Mouse (Mus musculus): ENCODE data around the gene Tex44. TPM values are rescaled to one million over a fixed set of nuclear protein-coding genes. Genes with fewer than 3 reads are reported as not detected.

Tex44 gene
- polyA plus RNA-seq, 1 experiment = 0.11 TPM

DNA sequence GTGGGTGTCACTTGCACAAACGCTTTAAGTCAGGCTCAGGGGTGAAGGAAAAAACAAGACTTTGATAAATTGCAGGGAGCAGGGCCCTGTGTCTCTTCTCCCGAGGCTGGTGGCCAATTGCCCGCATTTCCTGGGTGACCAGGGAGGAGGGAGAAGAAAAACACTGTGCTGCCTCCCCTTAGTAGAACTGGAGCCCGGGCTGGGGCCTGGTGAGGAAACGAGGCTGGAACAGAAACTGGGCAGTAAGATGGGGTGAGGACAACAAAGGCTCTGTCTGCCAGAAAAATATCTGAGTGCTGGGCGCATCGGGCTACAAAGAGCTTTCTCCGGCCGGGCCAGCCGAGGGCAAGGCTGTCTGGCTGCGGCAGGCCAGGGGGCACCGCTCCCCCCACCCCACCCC is 7.9 kb downstream of the Tex44 start:
- 2% methylated on average over 11 of the region's 12 CpGs for WGBS
- DNase-seq = no peak
- peak overlapping the region; percentile 65 for H3K4me3 ChIP-seq (replicated peaks; ENCODE audit: extremely low read depth, low read depth, low read length)
- H3K4me1 ChIP-seq (ENCODE audit: control insufficient read depth, insufficient read depth, low read length) = peaks cover 14% of the 10 kb centered on the region
- TF ChIP-seq CTCF (IDR thresholded peaks at IDR 0.05; ENCODE audit: insufficient read depth, low read length) (no peak), POLR2A (IDR thresholded peaks at IDR 0.05; ENCODE audit: borderline replicate concordance, extremely low read depth, low read depth, low read length) (0 out of 2 replicates have a peak, but pooled peaks have one; percentile 15)

GRCm38 (mm10) chr1:86434439-86435201 is 8.5 kb downstream of the Tex44 start:
- Histone ChIP-seq H3K4me3 (replicated peaks; ENCODE audit: extremely low read depth, low read depth, low read length) (peak overlapping the region; percentile 55), H3K4me1 (ENCODE audit: control insufficient read depth, insufficient read depth, low read length) (peaks cover 14% of the 10 kb centered on the region)
- peak; percentile 99 for DNase-seq
- 3% methylated on average over 46 of the region's 46 CpGs for WGBS
- TF ChIP-seq POLR2A (IDR thresholded peaks at IDR 0.05; ENCODE audit: borderline replicate concordance, extremely low read depth, low read depth, low read length) = peak; percentile 94
- no peak for TF ChIP-seq CTCF (IDR thresholded peaks at IDR 0.05; ENCODE audit: insufficient read depth, low read length)

GRCm38 (mm10) chr1:86435302-86435821 is 9.2 kb downstream of the Tex44 start:
- Histone ChIP-seq H3K4me3 (replicated peaks; ENCODE audit: extremely low read depth, low read depth, low read length) (no peak overlapping the region), H3K4me1 (ENCODE audit: control insufficient read depth, insufficient read depth, low read length) (peaks cover 16% of the 10 kb centered on the region)
- DNase-seq = peak; percentile 58
- TF ChIP-seq POLR2A (IDR thresholded peaks at IDR 0.05; ENCODE audit: borderline replicate concordance, extremely low read depth, low read depth, low read length) (peak; percentile 43; the same call in 1 of the 2 replicates), CTCF (IDR thresholded peaks at IDR 0.05; ENCODE audit: insufficient read depth, low read length) (no peak)
- 18% methylated on average over 13 of the region's 13 CpGs for WGBS

DNA sequence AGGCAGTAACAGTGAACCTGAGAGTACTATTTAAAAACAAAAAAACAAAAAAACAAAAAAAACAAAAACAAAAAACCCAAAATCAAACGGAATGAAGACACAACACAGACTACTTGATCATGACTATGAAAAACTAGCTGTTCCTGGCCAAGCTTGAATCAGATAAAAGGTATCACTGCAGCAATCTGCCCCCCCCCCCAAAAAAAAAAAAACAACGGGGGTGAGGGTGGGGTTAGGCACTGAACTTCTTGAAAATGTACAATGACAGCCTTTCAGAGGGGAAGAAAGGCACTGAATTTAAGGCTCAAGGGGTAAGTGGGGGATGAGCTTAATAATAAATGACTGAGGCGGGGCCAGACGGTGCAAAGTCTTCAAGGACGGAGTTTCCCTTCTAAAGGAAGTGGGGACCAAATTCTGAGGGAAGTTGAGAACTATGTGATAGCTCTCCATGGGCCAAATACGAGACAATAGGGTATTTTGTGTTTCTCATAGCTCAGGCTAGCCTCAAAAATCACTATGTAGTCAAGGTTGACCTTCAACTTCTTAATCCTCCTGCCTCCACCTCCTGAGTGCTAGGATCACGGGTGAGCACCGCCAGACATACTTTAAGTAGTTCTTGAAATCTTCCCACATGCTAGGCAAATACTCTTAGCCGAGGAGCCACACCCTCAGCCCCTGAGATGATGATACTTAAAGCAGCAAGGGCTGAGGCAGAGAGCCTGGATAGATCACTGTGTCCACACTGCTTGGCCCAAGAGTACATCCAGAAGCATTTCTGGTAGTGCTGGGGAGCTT is 11.3 kb downstream of the Tex44 start:
- DNase-seq = no peak
- 49% methylated on average over 9 of the region's 9 CpGs for WGBS
- TF ChIP-seq POLR2A (IDR thresholded peaks at IDR 0.05; ENCODE audit: borderline replicate concordance, extremely low read depth, low read depth, low read length) (no peak), CTCF (IDR thresholded peaks at IDR 0.05; ENCODE audit: insufficient read depth, low read length) (no peak)
- no peak overlapping the region for H3K4me3 ChIP-seq (replicated peaks; ENCODE audit: extremely low read depth, low read depth, low read length)
- peaks cover 17% of the 10 kb centered on the region for H3K4me1 ChIP-seq (ENCODE audit: control insufficient read depth, insufficient read depth, low read length)

GRCm38 (mm10) chr1:86438014-86438319 is 11.8 kb downstream of the Tex44 start:
- Histone ChIP-seq H3K4me3 (replicated peaks; ENCODE audit: extremely low read depth, low read depth, low read length) (no peak overlapping the region), H3K4me1 (ENCODE audit: control insufficient read depth, insufficient read depth, low read length) (peaks cover 17% of the 10 kb centered on the region)
- TF ChIP-seq POLR2A (IDR thresholded peaks at IDR 0.05; ENCODE audit: borderline replicate concordance, extremely low read depth, low read depth, low read length) = no peak
- TF ChIP-seq CTCF (IDR thresholded peaks at IDR 0.05; ENCODE audit: insufficient read depth, low read length) = no peak
- 47% methylated on average over 6 of the region's 6 CpGs for WGBS
- DNase-seq = no peak

DNA sequence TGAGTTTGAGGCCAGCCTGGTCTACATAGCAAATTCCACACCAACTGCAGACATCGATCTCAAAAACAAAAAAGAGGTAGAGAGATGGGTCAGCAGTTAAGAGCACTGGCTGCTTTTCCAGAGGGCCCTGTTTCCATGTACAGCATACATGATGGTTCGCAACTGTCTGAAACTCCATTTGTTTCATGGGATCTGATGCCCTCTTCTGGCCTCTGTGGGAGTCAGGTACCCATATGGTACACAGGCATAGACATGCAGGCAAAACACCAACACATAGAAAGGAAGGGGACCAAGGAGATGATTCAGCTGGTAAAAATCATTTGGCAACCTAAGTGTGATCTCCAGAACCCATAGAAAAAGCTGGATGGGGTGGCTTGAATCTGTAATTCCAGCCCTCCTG is 12.4 kb downstream of the Tex44 start:
- Histone ChIP-seq H3K4me3 (replicated peaks; ENCODE audit: extremely low read depth, low read depth, low read length) (no peak overlapping the region), H3K4me1 (ENCODE audit: control insufficient read depth, insufficient read depth, low read length) (peaks cover 20% of the 10 kb centered on the region)
- TF ChIP-seq CTCF (IDR thresholded peaks at IDR 0.05; ENCODE audit: insufficient read depth, low read length) (no peak), POLR2A (IDR thresholded peaks at IDR 0.05; ENCODE audit: borderline replicate concordance, extremely low read depth, low read depth, low read length) (no peak)
- no peak for DNase-seq
- 77% methylated on average over 2 of the region's 2 CpGs for WGBS

- no peak overlapping the region for H3K4me3 ChIP-seq (replicated peaks; ENCODE audit: extremely low read depth, low read depth, low read length)
- TF ChIP-seq CTCF (IDR thresholded peaks at IDR 0.05; ENCODE audit: insufficient read depth, low read length) = no peak
- no peak for TF ChIP-seq POLR2A (IDR thresholded peaks at IDR 0.05; ENCODE audit: borderline replicate concordance, extremely low read depth, low read depth, low read length)
- H3K4me1 ChIP-seq (ENCODE audit: control insufficient read depth, insufficient read depth, low read length) = peaks cover 22% of the 10 kb centered on the region
- WGBS = 45% methylated on average over 8 of the region's 8 CpGs
- no peak for DNase-seq
These were observed 13.5 kb downstream of the Tex44 start for GRCm38 (mm10) chr1:86439487-86440170.

GRCm38 (mm10) chr1:86440171-86440886 is 14.2 kb downstream of the Tex44 start:
- DNase-seq = peak; percentile 89
- peak; percentile 33; the same call in 1 of the 2 replicates for TF ChIP-seq POLR2A (IDR thresholded peaks at IDR 0.05; ENCODE audit: borderline replicate concordance, extremely low read depth, low read depth, low read length)
- peak; percentile 91 for TF ChIP-seq CTCF (IDR thresholded peaks at IDR 0.05; ENCODE audit: insufficient read depth, low read length)
- WGBS = 12% methylated on average over 18 of the region's 18 CpGs
- peak overlapping the region; percentile 40 for H3K4me3 ChIP-seq (replicated peaks; ENCODE audit: extremely low read depth, low read depth, low read length)
- H3K4me1 ChIP-seq (ENCODE audit: control insufficient read depth, insufficient read depth, low read length) = peaks cover 15% of the 10 kb centered on the region

Measured in lung, adult 2 months (tissue).